Mouse (Mus musculus) embryonic facial prominence, embryonic 14.5 days (tissue): ENCODE results near the gene Flt3l. TPM values are rescaled to one million over a fixed set of nuclear protein-coding genes. Genes with fewer than 3 reads are reported as not detected.
"Not testable (repeated sequence)": the region's sequence is repeated elsewhere in the genome, so short reads cannot be mapped to it uniquely, and the experiment has no call there.

Experiments
- ATAC-seq: fragments of 200-750 bp; cut with Nextera tagmentation; 2 replicates; pipeline ENCODE4 v1.8.0; 2017; ENCODE audit warnings: low read depth, moderate number of reproducible peaks, moderate TSS enrichment
- DNase-seq: peaks from one replicate; pipeline ENCODE4 v3.0.0-alpha.2; 2015; ENCODE audit warnings: low spot score
- H3K27ac ChIP-seq: fragments of 300-500 bp; sonication (generic); replicated peaks from 2 replicates; pipeline ENCODE4 v1.5.1; 2014; ENCODE audit warnings: low read depth, mild to moderate bottlenecking, low read length, moderate library complexity
- H3K27me3 ChIP-seq: fragments of 300-500 bp; sonication (generic); replicated peaks from 2 replicates; pipeline ENCODE4 v1.6.1; 2014; ENCODE audit warnings: low read length; ENCODE audit not compliant: control insufficient read depth, insufficient read depth
- H3K36me3 ChIP-seq: fragments of 300-500 bp; sonication (generic); 2 replicates; pipeline ENCODE4 v1.6.1; 2014; ENCODE audit warnings: low read length, mixed read lengths; ENCODE audit not compliant: control insufficient read depth, insufficient read depth
- H3K4me1 ChIP-seq: fragments of 300-500 bp; sonication (generic); 2 replicates; pipeline ENCODE4 v1.6.1; 2014; ENCODE audit warnings: antibody characterized with exemption, low read length; ENCODE audit not compliant: control insufficient read depth, insufficient read depth
- H3K4me2 ChIP-seq: fragments of 300-500 bp; sonication (generic); 2 replicates; pipeline ENCODE4 v1.6.1; 2014; ENCODE audit warnings: low read depth, mild to moderate bottlenecking, low read length, moderate library complexity, mixed read lengths
- H3K4me3 ChIP-seq: fragments of 300-500 bp; sonication (generic); 2 replicates; pipeline ENCODE4 v1.5.1; 2014; ENCODE audit warnings: low read depth, mild to moderate bottlenecking, low read length
- H3K9ac ChIP-seq: fragments of 300-500 bp; sonication (generic); 2 replicates; pipeline ENCODE4 v1.6.1; 2014; ENCODE audit warnings: low read depth, mild to moderate bottlenecking, low read length, moderate library complexity, mixed read lengths
- H3K9me3 ChIP-seq: fragments of 300-500 bp; sonication (generic); 2 replicates; pipeline ENCODE4 v1.6.1; 2016; ENCODE audit warnings: low read length; ENCODE audit not compliant: control insufficient read depth
- WGBS: fragments of 180-500 bp; shearing (Covaris S2); extraction: QIAGEN DNeasy Blood & Tissue Kit; methylation state at CpG from one replicate; pipeline ENCODE4 v1.1.7; 2014; 5-methylcytosine and 5-hydroxymethylcytosine counted together
- polyA plus RNA-seq: library from polyadenylated mRNA; unstranded; fragments of >200 nt; fragmentation: Nextera tagmentation; extraction: Ambion mirVana; gene quantifications from 2 replicates; pipeline ENCODE4 v1.2.1, GENCODE M21; 2014

Gene Flt3l
- polyA plus RNA-seq, 1 experiment from 2014 or later = 2.3 TPM

DNA sequence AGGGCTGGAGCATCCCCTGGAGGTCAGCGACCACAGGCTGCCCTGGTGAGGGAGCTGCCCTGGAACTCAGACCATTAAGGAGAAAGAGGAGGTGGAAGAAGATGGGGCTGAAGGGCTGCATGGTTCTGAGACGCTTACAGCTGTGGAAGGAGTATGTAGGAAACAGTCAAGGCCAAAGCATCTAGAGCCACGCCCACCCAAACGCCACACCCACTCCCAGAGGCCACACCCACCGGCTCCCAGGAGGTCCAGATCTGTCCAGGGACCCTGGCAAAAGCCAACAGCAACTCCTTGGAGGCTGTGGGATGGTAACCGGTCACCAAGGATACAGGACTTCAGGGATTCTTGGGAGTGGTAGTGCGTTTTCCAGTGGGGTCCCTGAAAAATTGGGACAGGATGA, 42.3 kb upstream of the Flt3l start:
- 22% methylated on average over 7 of the region's 7 CpGs for WGBS
- Histone ChIP-seq H3K4me1 (0 out of 2 replicates have a peak, but pooled peaks cover 4% of the 10 kb centered on the region), H3K4me3 (no peak overlapping the region)

DNA sequence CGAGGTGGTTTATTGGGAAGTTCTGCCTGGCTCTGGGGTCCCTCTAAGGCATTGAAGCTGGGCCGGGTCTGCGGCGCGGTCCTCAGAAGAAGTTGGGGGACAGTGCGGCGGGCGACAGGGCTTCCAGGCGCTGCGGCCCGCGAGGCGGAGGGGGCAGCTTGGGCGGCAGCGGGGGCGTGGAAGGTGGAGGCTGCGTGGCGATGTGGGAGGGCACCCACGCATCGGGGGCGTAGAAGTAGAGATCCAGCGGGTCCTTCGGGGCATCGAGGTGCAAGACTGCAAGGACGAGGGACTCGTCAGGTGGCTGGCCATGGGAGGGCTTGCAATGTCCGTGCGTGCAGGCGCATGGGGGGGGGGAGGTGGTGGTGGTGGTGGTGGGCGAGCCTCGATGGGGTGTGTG, 40.1 kb upstream of the Flt3l start:
- Histone ChIP-seq H3K4me3 (peak overlapping the region; percentile 13), H3K4me2 (peak overlapping the region; percentile 42), H3K9ac (peak overlapping the region; percentile 40; the same call in 1 of the 2 replicates), H3K36me3 (no peaks in the 10 kb centered on the region), H3K27ac (no peak overlapping the region), H3K27me3 (peaks cover 75% of the 10 kb centered on the region), H3K4me1 (no peaks in the 10 kb centered on the region), H3K9me3 (no peaks in the 10 kb centered on the region)
- DNase-seq (no peak), ATAC-seq (no peak)
- 4% methylated on average over 27 of the region's 31 CpGs for WGBS

More for the DNA sequence above, 42.3 kb upstream of the Flt3l start:
- peaks cover 97% of the 10 kb centered on the region for H3K27me3 ChIP-seq
- H3K9ac ChIP-seq = no peak overlapping the region
- H3K36me3 ChIP-seq = no peaks in the 10 kb centered on the region
- ATAC-seq = no peak
- DNase-seq = no peak
- no peak overlapping the region for H3K4me2 ChIP-seq
- no peak overlapping the region for H3K27ac ChIP-seq
- H3K9me3 ChIP-seq = no peaks in the 10 kb centered on the region

DNA sequence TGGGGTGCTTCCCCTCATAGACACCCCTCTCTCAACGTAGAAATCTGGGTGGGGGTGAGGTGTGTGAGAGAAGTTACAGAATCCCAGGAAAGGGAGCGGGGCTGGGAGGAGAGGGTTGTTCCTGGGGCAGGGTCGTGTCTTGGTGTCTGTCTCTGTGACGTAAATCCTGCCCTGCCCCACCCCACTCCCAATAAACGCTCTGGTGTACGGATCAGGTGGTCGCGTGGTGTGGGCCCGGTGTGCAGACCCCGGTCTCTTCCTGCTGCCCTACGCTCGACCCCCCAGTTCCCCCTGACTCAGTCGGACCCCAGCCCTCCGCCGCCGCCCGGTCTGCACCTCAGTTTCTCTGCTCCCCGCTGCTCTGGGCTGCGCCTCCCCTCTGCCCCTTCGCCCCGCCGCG, 39.7 kb upstream of the Flt3l start:
- no peak for DNase-seq
- ATAC-seq = no peak
- Histone ChIP-seq H3K9ac (peak overlapping the region; percentile 40; the same call in 1 of the 2 replicates), H3K4me2 (peak overlapping the region; percentile 42), H3K27me3 (peaks cover 71% of the 10 kb centered on the region), H3K4me3 (peak overlapping the region; percentile 13), H3K4me1 (no peaks in the 10 kb centered on the region), H3K36me3 (no peaks in the 10 kb centered on the region), H3K9me3 (no peaks in the 10 kb centered on the region), H3K27ac (no peak overlapping the region)
- WGBS = 2% methylated on average over 20 of the region's 23 CpGs

DNA sequence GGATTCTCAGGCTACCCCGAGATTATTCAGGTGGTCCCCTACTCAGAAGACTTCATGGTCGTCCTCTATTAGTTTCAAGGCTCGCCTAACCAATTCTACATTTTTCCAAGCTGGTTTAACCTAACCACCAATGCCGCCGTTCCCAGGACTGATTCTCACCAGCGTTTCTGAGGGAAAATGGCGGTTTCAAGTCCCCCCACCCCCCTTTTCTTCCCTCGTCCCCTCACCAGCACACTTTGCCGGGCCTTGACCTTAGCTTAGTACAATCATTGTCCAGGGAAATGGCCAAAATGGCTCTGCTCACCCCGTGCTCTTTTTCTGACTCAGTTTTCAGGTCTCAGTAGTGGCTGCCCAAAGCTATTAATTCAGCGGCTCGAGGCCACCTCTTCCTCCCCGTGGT, 39.2 kb upstream of the Flt3l start:
- WGBS = under 1% methylated on average over 13 of the region's 13 CpGs
- no peak for DNase-seq

DNA sequence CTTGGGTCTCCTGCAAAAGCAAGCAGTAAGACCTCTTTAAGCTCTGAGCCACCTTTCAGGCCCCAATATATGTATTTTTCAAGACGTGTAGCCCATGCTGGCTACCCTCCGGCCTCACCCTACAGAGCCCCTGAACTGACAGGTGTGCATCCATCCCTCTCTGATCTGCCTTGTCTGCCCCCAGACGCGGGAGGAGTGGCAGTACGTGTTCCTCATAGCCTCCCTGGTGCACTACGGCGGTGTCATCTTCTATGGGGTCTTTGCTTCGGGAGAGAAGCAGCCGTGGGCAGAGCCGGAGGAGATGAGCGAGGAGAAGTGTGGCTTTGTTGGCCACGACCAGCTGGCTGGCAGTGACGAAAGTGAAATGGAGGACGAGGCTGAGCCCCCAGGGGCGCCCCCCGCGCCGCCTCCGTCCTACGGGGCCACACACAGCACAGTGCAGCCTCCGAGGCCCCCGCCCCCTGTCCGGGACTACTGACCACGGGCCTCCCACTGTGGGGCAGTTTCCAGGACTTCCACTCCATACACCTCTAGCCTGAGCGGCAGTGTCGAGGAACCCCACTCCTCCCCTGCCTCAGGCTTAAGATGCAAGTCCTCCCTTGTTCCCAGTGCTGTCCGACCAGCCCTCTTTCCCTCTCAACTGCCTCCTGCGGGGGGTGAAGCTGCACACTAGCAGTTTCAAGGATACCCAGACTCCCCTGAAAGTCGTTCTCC, 38.5 kb upstream of the Flt3l start:
- Histone ChIP-seq H3K27ac (no peak overlapping the region), H3K4me3 (peak overlapping the region; percentile 4; the same call in 1 of the 2 replicates), H3K9ac (no peak overlapping the region), H3K4me2 (peak overlapping the region; percentile 28), H3K9me3 (peaks cover 7% of the 10 kb centered on the region), H3K4me1 (no peaks in the 10 kb centered on the region), H3K27me3 (peaks cover 63% of the 10 kb centered on the region), H3K36me3 (no peaks in the 10 kb centered on the region)
- DNase-seq (no peak), ATAC-seq (peak; percentile 35)
- WGBS = 4% methylated on average over 25 of the region's 29 CpGs

More for the DNA sequence above, 39.2 kb upstream of the Flt3l start:
- no peak overlapping the region for H3K27ac ChIP-seq
- no peaks in the 10 kb centered on the region for H3K4me1 ChIP-seq
- peaks cover 66% of the 10 kb centered on the region for H3K27me3 ChIP-seq
- no peaks in the 10 kb centered on the region for H3K36me3 ChIP-seq
- H3K4me3 ChIP-seq = no peak overlapping the region
- H3K4me2 ChIP-seq = no peak overlapping the region
- no peak for ATAC-seq
- no peak overlapping the region for H3K9ac ChIP-seq
- peaks cover under 1% of the 10 kb centered on the region; the same call in 1 of the 2 replicates for H3K9me3 ChIP-seq

DNA sequence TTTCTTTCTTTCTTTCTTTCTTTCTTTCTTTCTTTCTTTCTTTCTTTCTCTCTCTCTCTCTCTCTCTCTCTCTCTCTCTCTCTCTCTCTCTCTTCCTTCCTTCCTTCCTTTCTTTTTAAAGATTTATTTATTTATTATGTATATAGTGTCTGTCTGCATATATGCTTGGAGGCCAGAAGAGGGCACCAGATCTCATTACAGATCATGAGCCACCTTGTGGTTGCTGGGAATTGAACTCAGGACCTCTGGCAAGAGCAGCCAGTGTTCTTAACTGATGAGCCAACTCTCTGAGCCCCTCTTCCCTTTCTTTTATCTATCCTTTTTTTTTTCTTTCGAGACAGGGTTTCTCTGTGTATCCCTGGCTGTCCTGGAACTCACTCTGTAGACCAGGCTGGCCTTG, 37.5 kb upstream of the Flt3l start:
- not testable (repeated sequence) for H3K36me3 ChIP-seq, ATAC-seq, H3K27ac ChIP-seq, H3K4me3 ChIP-seq, DNase-seq, H3K4me1 ChIP-seq, H3K9ac ChIP-seq, H3K4me2 ChIP-seq
- Histone ChIP-seq H3K9me3 (peaks cover 17% of the 10 kb centered on the region), H3K27me3 (peaks cover 63% of the 10 kb centered on the region)
- WGBS = 73% methylated on average over 1 of the region's 1 CpGs

DNA sequence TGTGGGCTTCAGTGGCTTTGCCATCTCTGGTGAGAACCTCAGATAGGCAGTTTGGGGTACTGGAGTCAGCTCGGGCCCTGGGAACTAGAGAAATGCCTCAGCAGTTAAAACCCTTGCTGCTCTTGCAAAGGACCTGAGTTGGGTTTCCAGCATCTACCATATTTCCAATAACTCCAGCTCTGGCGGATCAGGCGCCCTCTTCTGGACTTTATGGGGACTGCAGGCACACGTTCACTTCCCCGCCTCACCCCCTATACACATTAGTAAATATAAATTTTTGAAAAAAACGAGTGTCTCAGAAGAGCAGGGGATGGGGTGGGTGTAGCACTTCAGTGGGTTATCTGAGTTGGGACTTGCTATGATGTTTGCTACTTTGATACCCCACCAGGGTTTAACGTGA, 36.7 kb upstream of the Flt3l start:
- ATAC-seq (no peak), DNase-seq (no peak)
- Histone ChIP-seq H3K9ac (no peak overlapping the region), H3K4me3 (no peak overlapping the region), H3K9me3 (peaks cover 17% of the 10 kb centered on the region), H3K4me2 (no peak overlapping the region), H3K4me1 (no peaks in the 10 kb centered on the region), H3K36me3 (no peaks in the 10 kb centered on the region), H3K27ac (no peak overlapping the region), H3K27me3 (peaks cover 63% of the 10 kb centered on the region)
- WGBS = 55% methylated on average over 7 of the region's 7 CpGs

DNA sequence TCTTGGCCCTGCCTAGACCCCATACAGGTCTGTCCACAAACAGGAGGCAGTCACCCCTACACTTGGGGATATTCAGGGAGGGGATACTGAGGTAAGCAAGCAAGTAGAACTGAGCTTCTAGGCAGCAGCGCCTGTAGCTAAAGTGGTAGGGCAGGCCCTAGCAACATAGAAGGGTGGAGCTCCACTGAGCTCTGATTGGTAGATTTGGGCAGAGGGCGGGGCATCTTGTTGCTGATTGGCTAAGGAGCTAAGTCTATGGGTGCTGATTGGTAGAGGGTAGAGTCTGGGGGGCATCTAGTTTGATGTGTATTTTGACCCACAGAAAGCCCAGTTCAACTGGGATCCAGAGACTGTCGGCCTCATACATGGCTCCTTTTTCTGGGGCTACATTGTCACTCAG, 33.3 kb upstream of the Flt3l start:
- H3K4me1 ChIP-seq = no peaks in the 10 kb centered on the region
- no peaks in the 10 kb centered on the region for H3K36me3 ChIP-seq
- DNase-seq (no peak), ATAC-seq (no peak)
- H3K27ac ChIP-seq = no peak overlapping the region
- 94% methylated on average over 3 of the region's 3 CpGs for WGBS
- no peak overlapping the region for H3K4me3 ChIP-seq
- peaks cover 63% of the 10 kb centered on the region for H3K27me3 ChIP-seq
- H3K4me2 ChIP-seq = no peak overlapping the region
- H3K9ac ChIP-seq = no peak overlapping the region
- peaks cover 17% of the 10 kb centered on the region for H3K9me3 ChIP-seq

DNA sequence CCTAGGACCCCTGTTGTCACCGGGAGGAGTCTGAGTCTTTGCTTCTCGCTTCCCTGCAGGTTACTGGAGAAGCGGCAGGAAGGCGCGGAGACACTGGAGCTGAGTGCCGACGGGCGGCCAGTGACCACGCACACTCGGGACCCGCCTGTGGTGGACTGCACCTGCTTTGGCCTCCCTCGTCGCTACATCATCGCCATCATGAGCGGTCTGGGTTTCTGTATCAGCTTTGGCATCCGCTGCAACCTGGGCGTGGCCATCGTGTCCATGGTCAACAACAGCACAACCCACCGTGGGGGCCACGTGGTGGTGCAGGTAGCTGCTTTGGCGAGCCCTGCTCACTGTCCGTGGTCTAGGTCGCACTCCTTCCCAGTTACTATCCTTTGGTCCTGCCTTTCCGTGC, 32.4 kb upstream of the Flt3l start:
- Histone ChIP-seq H3K9ac (no peak overlapping the region), H3K4me2 (no peak overlapping the region), H3K27me3 (peaks cover 65% of the 10 kb centered on the region), H3K4me1 (no peaks in the 10 kb centered on the region), H3K9me3 (peaks cover 17% of the 10 kb centered on the region), H3K27ac (no peak overlapping the region), H3K36me3 (no peaks in the 10 kb centered on the region), H3K4me3 (peak overlapping the region; percentile 1; the same call in 1 of the 2 replicates)
- DNase-seq (no peak), ATAC-seq (no peak)
- WGBS = 5% methylated on average over 22 of the region's 24 CpGs
